ENCODE assay signal across 8 mouse cellular contexts in genomic region chr16:20651947-20652310, GRCm38 (mm10). TPM values are rescaled to one million over a fixed set of nuclear protein-coding genes. Genes with fewer than 3 reads are reported as not detected.
A peak's percentile ranks its signal among the peaks of the same experiment; 100 is the strongest.
DNase-seq lines count a peak whose midpoint lies in the region; ATAC-seq and TF ChIP-seq lines count a peak whose summit lies in the region.

No protein-coding gene starts in this region.

- peak overlapping the region; percentile 89 for H3K4me3 ChIP-seq in thymus, adult 2 months (ENCODE audit: control insufficient read depth, insufficient read depth, low read length)
- H3K4me3 ChIP-seq in liver, embryonic 11.5 days (ENCODE audit: low read depth, low read length) = peak overlapping the region; percentile 90
- H3K4me3 ChIP-seq in stomach, embryonic 16.5 days (replicated peaks; ENCODE audit: low read length) = peak overlapping the region; percentile 91

- H3K4me1 ChIP-seq in thymus, adult 2 months (replicated peaks; ENCODE audit: control insufficient read depth, insufficient read depth, low read length) = peaks cover 3% of the 10 kb centered on the region
- peaks cover 10% of the 10 kb centered on the region for H3K4me1 ChIP-seq in liver, embryonic 11.5 days (replicated peaks; ENCODE audit: control insufficient read depth, insufficient read depth, low read length)
- peaks cover 12% of the 10 kb centered on the region for H3K4me1 ChIP-seq in stomach, embryonic 16.5 days (ENCODE audit: control insufficient read depth, insufficient read depth, low read length)

- peaks cover 17% of the 10 kb centered on the region for H3K36me3 ChIP-seq in thymus, adult 2 months (ENCODE audit: control insufficient read depth, insufficient read depth, low read length)
- H3K36me3 ChIP-seq in liver, embryonic 11.5 days (ENCODE audit: control insufficient read depth, insufficient read depth, low read length) = peaks cover 19% of the 10 kb centered on the region
- H3K36me3 ChIP-seq in stomach, embryonic 16.5 days (ENCODE audit: control insufficient read depth, insufficient read depth, low read length) = peaks cover 8% of the 10 kb centered on the region

- WGBS in thymus, adult 2 months = 9% methylated on average over 12 of the region's 12 CpGs
- WGBS in liver, embryonic 11.5 days = 10% methylated on average over 12 of the region's 12 CpGs
- 8% methylated on average over 12 of the region's 12 CpGs for WGBS in stomach, embryonic 16.5 days

- peak; percentile 33 for ATAC-seq in frontal cortex, adult (ENCODE audit: low TSS enrichment)
- ATAC-seq in liver, embryonic 11.5 days (replicated peaks; ENCODE audit: low FRiP score) = no peak
- no peak for ATAC-seq in stomach, embryonic 16.5 days (ENCODE audit: insufficient read depth, low FRiP score)

- no peaks in the 10 kb centered on the region for H3K27me3 ChIP-seq in thymus, adult 2 months (ENCODE audit: control insufficient read depth, insufficient read depth, low read length)
- no peaks in the 10 kb centered on the region for H3K27me3 ChIP-seq in liver, embryonic 11.5 days (replicated peaks; ENCODE audit: control insufficient read depth, insufficient read depth, low read length)
- no peaks in the 10 kb centered on the region for H3K27me3 ChIP-seq in stomach, embryonic 16.5 days (ENCODE audit: control insufficient read depth, insufficient read depth, low read length)

- H3K4me2 ChIP-seq in liver, embryonic 11.5 days = peak overlapping the region; percentile 95
- peak overlapping the region; percentile 95 for H3K4me2 ChIP-seq in stomach, embryonic 16.5 days (ENCODE audit: low read depth, low read length)

- no peak for TF ChIP-seq CTCF in thymus, adult 2 months (IDR thresholded peaks at IDR 0.05; ENCODE audit: borderline replicate concordance, control insufficient read depth, extremely low read depth, insufficient read depth, low read length, poor library complexity)

- no peak for DNase-seq in frontal cortex, postnatal 25 days (ENCODE audit: low spot score in 2 of 2)
- no peak for DNase-seq in thymus, adult 2 months
- DNase-seq in thymus, postnatal 10 days (ENCODE audit: low spot score in 2 of 2) = no peak
- DNase-seq in liver, embryonic 11.5 days (ENCODE audit: low spot score) = no peak
- DNase-seq in T-cell, adult 2 months (ENCODE audit: low spot score) = no peak
- no peak for DNase-seq in right cerebral cortex, postnatal 14 days

- peak overlapping the region; percentile 79 for H3K9ac ChIP-seq in liver, embryonic 11.5 days (ENCODE audit: low read depth, low read length)
- H3K9ac ChIP-seq in stomach, embryonic 16.5 days (ENCODE audit: low read length) = peak overlapping the region; percentile 87

- no peak overlapping the region for H3K27ac ChIP-seq in thymus, adult 2 months (ENCODE audit: control insufficient read depth, insufficient read depth, low read length)
- H3K27ac ChIP-seq in liver, embryonic 11.5 days (ENCODE audit: low read depth, low read length) = peak overlapping the region; percentile 40; the same call in 1 of the 2 replicates
- H3K27ac ChIP-seq in stomach, embryonic 16.5 days (ENCODE audit: low read length) = peak overlapping the region; percentile 26; the same call in 1 of the 2 replicates

- TF ChIP-seq POLR2A in thymus, adult 2 months (IDR thresholded peaks at IDR 0.05; ENCODE audit: control insufficient read depth, extremely low read depth, insufficient read depth, low read length, poor library complexity) = no peak

- H3K9me3 ChIP-seq in liver, embryonic 11.5 days (ENCODE audit: control insufficient read depth, low read length) = no peaks in the 10 kb centered on the region
- H3K9me3 ChIP-seq in stomach, embryonic 16.5 days (replicated peaks; ENCODE audit: control insufficient read depth, low read length) = no peaks in the 10 kb centered on the region

RNA-seq across cellular contexts. Expression of gene Psmd2, which starts 0.5 kb away (rescaled TPM):
- polyA plus RNA-seq in thymus, adult 2 months (2012; rRNA removed) = 101 and 104 TPM in 2 replicates
- polyA plus RNA-seq in liver, embryonic 11.5 days (2014; fragmentation: Nextera tagmentation; extraction: Ambion mirVana) = 354 and 386 TPM in 2 replicates
- polyA plus RNA-seq in stomach, embryonic 16.5 days (2015; fragmentation: Nextera tagmentation; extraction: Ambion mirVana) = 291 and 307 TPM in 2 replicates

RNA-seq across cellular contexts. Expression of gene Eif4g1, which starts 16.2 kb away (rescaled TPM):
- polyA plus RNA-seq in thymus, adult 2 months (2012; rRNA removed) = 618 and 639 TPM in 2 replicates
- polyA plus RNA-seq in liver, embryonic 11.5 days (2014; fragmentation: Nextera tagmentation; extraction: Ambion mirVana) = 185 and 196 TPM in 2 replicates
- 144 and 155 TPM in 2 replicates for polyA plus RNA-seq in stomach, embryonic 16.5 days (2015; fragmentation: Nextera tagmentation; extraction: Ambion mirVana)

RNA-seq across cellular contexts. Expression of gene Ece2, which starts 22.3 kb away (rescaled TPM):
- polyA plus RNA-seq in thymus, adult 2 months (2012; rRNA removed) = 0.32 and 0.42 TPM in 2 replicates
- 0.90 and 0.97 TPM in 2 replicates for polyA plus RNA-seq in liver, embryonic 11.5 days (2014; fragmentation: Nextera tagmentation; extraction: Ambion mirVana)
- polyA plus RNA-seq in stomach, embryonic 16.5 days (2015; fragmentation: Nextera tagmentation; extraction: Ambion mirVana) = 2.4 and 2.6 TPM in 2 replicates

RNA-seq across cellular contexts. Expression of gene Camk2n2, which starts 30.8 kb away (rescaled TPM):
- polyA plus RNA-seq in thymus, adult 2 months (2012; rRNA removed) = 3.5 TPM in 2 replicates
- 0.47 and 0.59 TPM in 2 replicates for polyA plus RNA-seq in liver, embryonic 11.5 days (2014; fragmentation: Nextera tagmentation; extraction: Ambion mirVana)
- polyA plus RNA-seq in stomach, embryonic 16.5 days (2015; fragmentation: Nextera tagmentation; extraction: Ambion mirVana) = 0.40 and 0.64 TPM in 2 replicates

RNA-seq across cellular contexts. Expression of gene Alg3, which starts 40.4 kb away (rescaled TPM):
- 35.0 and 35.4 TPM in 2 replicates for polyA plus RNA-seq in thymus, adult 2 months (2012; rRNA removed)
- polyA plus RNA-seq in liver, embryonic 11.5 days (2014; fragmentation: Nextera tagmentation; extraction: Ambion mirVana) = 55.7 and 58.6 TPM in 2 replicates
- polyA plus RNA-seq in stomach, embryonic 16.5 days (2015; fragmentation: Nextera tagmentation; extraction: Ambion mirVana) = 34.0 and 38.2 TPM in 2 replicates
